Mouse (Mus musculus) CD4-positive naive resting alpha-beta T cell, adult 76 days (primary cell): ENCODE data around the gene Aatk. TPM values are rescaled to one million over a fixed set of nuclear protein-coding genes. Genes with fewer than 3 reads are reported as not detected.

Experiments used
- total RNA-seq: library from RNA; stranded (reverse); gene quantifications from one replicate; pipeline ENCODE4 v1.2.4, GENCODE M21; 2023

Aatk gene
- 0.15 TPM for total RNA-seq

DNA sequence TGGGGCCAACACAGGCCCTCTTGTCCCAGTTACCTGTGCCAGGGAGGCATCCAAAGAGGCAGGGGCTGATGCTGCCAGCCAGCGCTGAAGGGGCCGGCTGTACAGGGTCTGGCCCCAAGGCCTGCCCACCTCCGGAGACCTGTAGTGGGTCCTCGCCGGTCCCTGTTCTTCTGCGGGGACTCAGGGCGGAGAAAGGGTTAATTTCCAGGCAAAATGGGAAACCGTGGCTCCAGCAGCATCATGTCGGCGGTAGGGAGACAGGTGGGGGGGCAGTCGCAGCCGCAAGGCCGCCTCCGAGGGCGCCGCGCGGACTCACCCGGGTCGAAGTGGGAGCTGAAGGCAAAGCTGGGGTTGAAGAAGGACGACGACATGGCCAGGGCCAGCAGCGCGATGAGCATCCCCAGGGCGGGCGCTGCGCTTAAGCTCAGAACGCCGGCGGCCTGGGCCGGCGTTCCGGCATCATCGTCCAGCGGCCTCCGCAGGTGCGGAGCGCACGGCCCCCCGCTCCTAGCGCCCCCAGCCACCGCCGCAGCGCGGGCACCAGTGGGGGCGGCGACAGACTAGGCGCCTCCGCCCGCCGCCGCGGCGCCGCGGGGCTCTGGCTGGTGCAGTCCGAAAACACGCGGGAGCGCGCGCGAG lies at the start of gene Aatk:
Gene Aatk, minus strand, starts transcription at position 615 of the 639 bp plus-strand sequence.

GRCm38 (mm10) chr11:120086702-120087152 lies 39.8 kb upstream of the Aatk start, which contains the start of gene Cep131:
Cep131 (minus strand) TSS chr11:120086827.

Other genes starting within 250 kb of the Aatk start
- gene Chmp6, start 133.7 kb downstream of the Aatk start, total RNA-seq: 26.2 TPM
- gene Baiap2, start 104.4 kb downstream of the Aatk start, total RNA-seq: 28.3 TPM
- gene Cep131, start 39.7 kb upstream of the Aatk start, total RNA-seq: 9.7 TPM
- gene Tepsin, start 51.6 kb upstream of the Aatk start, total RNA-seq: 15.2 TPM
- gene Ndufaf8, start 51.8 kb upstream of the Aatk start, total RNA-seq: 47.3 TPM
- 102 TPM for gene Slc38a10, start 104.2 kb upstream of the Aatk start, total RNA-seq
- 0.32 TPM for gene Bahcc1, start 185.8 kb upstream of the Aatk start, total RNA-seq